Comparison of ENCODE assay signal across 10 mouse cellular contexts in the genomic region with DNA sequence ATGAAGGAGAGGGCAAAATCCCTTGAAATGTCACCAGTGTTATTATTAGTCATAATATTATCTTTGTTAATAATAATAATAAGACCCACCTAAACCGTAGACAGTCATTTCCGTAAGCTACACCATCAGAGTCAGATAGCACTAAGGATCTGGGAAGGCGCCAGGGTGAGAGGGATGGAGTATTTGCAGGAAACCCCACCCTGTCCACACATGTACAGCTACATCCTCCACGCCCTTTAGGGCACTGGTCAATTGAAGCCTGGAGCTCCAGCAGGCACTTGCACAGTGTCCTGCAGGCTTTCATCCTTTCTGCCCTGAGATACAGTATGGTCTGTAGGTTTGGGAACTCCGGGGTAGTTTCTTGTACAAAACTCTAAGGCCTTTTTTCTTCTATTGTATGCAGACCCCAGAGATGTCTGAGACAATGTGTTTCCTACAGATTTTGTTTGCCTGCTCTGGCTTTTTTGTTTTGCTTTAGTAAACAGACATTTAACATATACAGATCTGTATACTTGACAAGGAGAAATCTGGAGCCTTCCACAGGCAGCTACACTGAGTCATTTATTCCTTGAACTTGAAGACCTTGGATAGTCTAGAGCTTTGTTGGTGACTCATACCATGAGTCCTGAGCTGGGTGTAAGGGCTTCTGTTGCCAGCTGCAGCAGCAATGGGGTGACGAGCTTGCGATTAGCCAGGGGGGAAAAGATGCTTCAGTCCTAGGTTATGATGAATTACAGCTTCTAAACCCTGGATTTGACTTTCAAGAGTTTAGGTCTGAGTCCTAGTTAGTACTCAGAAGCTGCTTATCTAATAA.
A peak's percentile ranks its signal among the peaks of the same experiment; 100 is the strongest.
DNase-seq lines count a peak whose midpoint lies in the region; ATAC-seq and TF ChIP-seq lines count a peak whose summit lies in the region.
"Had no signal": no experiment of that assay in that cellular context is flagged by ENCODE, and none has a peak within 500 bp of the region (broad histone marks: within the 10 kb centered on the region; RNA-seq: fewer than 3 reads in every experiment).

No protein-coding gene starts in this region.

- peak; percentile 53 for DNase-seq in kidney, adult 11 months
- DNase-seq in heart, adult 18-20 months, result peak; percentile 70 to 87
- peak; percentile 54 for DNase-seq in kidney, adult 9 months
- DNase-seq in layer of hippocampus, postnatal 14 days (ENCODE audit: low spot score in 2 of 2), result no peak
- no peak for DNase-seq in cerebellum, adult 9-10 months

- H3K4me3 ChIP-seq in kidney, embryonic 16.5 days (ENCODE audit: low read length), result no peak overlapping the region
- H3K4me3 ChIP-seq in small intestine, adult 2 months (ENCODE audit: low read depth, low read length), result no peak overlapping the region
- no peak overlapping the region for H3K4me3 ChIP-seq in midbrain, embryonic 16.5 days (ENCODE audit: low read depth, low read length)
- H3K4me3 ChIP-seq: embryonic facial prominence, embryonic 13.5 days; midbrain, embryonic 12.5 days had no signal

- 80% methylated on average over 7 of the region's 7 CpGs for WGBS in kidney, embryonic 16.5 days
- 64% methylated on average over 7 of the region's 7 CpGs for WGBS in small intestine, adult 2 months
- 92% methylated on average over 7 of the region's 7 CpGs for WGBS in midbrain, embryonic 16.5 days

- no peak for TF ChIP-seq POLR2A in small intestine, adult 2 months (IDR thresholded peaks at IDR 0.05; ENCODE audit: low read depth, low read length)

- no peak for TF ChIP-seq CTCF in small intestine, adult 2 months (IDR thresholded peaks at IDR 0.05; ENCODE audit: extremely low read depth, insufficient read length, insufficient replicate concordance, low read depth, low read length)

- H3K9me3 ChIP-seq in kidney, embryonic 16.5 days (ENCODE audit: low read length), result no peaks in the 10 kb centered on the region
- no peaks in the 10 kb centered on the region for H3K9me3 ChIP-seq in midbrain, embryonic 16.5 days (replicated peaks; ENCODE audit: control insufficient read depth, low read length, poor library complexity, severe bottlenecking)
- H3K9me3 ChIP-seq: embryonic facial prominence, embryonic 13.5 days; midbrain, embryonic 12.5 days had no signal

- ATAC-seq in kidney, embryonic 16.5 days (ENCODE audit: low FRiP score, low TSS enrichment), result no peak; the same call in 1 of the 2 replicates
- no peak for ATAC-seq in midbrain, embryonic 16.5 days

- no peaks in the 10 kb centered on the region for H3K36me3 ChIP-seq in kidney, embryonic 16.5 days (ENCODE audit: insufficient read depth, low read length)
- H3K36me3 ChIP-seq in small intestine, adult 2 months (ENCODE audit: control insufficient read depth, insufficient read depth, low read length), result no peaks in the 10 kb centered on the region
- no peaks in the 10 kb centered on the region for H3K36me3 ChIP-seq in midbrain, embryonic 16.5 days (ENCODE audit: control insufficient read depth, insufficient read depth, low read length)
- H3K36me3 ChIP-seq: embryonic facial prominence, embryonic 13.5 days; midbrain, embryonic 12.5 days had no signal

- no peaks in the 10 kb centered on the region for H3K27me3 ChIP-seq in kidney, embryonic 16.5 days (ENCODE audit: insufficient read depth, low read length)
- no peaks in the 10 kb centered on the region for H3K27me3 ChIP-seq in small intestine, adult 2 months (ENCODE audit: control insufficient read depth, insufficient read depth, low read length)
- H3K27me3 ChIP-seq in midbrain, embryonic 16.5 days (ENCODE audit: control insufficient read depth, insufficient read depth, low read depth, low read length), result no peaks in the 10 kb centered on the region
- H3K27me3 ChIP-seq: embryonic facial prominence, embryonic 13.5 days; midbrain, embryonic 12.5 days had no signal

- H3K4me2 ChIP-seq in kidney, embryonic 16.5 days (replicated peaks; ENCODE audit: low read depth, low read length), result no peak overlapping the region
- H3K4me2 ChIP-seq in midbrain, embryonic 16.5 days (ENCODE audit: low read length), result no peak overlapping the region
- H3K4me2 ChIP-seq: embryonic facial prominence, embryonic 13.5 days; midbrain, embryonic 12.5 days had no signal

- H3K27ac ChIP-seq in kidney, embryonic 16.5 days (ENCODE audit: low read length), result no peak overlapping the region
- H3K27ac ChIP-seq in small intestine, adult 2 months (ENCODE audit: insufficient read depth, low read depth, low read length), result peak overlapping the region; percentile 10; the same call in 1 of the 2 replicates
- H3K27ac ChIP-seq in midbrain, embryonic 16.5 days (ENCODE audit: low read length), result no peak overlapping the region
- H3K27ac ChIP-seq: embryonic facial prominence, embryonic 13.5 days; midbrain, embryonic 12.5 days had no signal

- peaks cover 13% of the 10 kb centered on the region for H3K4me1 ChIP-seq in kidney, embryonic 16.5 days (ENCODE audit: insufficient read depth, low read length)
- H3K4me1 ChIP-seq in small intestine, adult 2 months (ENCODE audit: control insufficient read depth, insufficient read depth, insufficient read length, low read length), result peaks cover 6% of the 10 kb centered on the region; the same call in 1 of the 2 replicates
- no peaks in the 10 kb centered on the region for H3K4me1 ChIP-seq in midbrain, embryonic 16.5 days (ENCODE audit: control insufficient read depth, insufficient read depth, low read length)
- H3K4me1 ChIP-seq: midbrain, embryonic 12.5 days had no signal

- H3K9ac ChIP-seq in kidney, embryonic 16.5 days (replicated peaks; ENCODE audit: low read length), result no peak overlapping the region
- no peak overlapping the region for H3K9ac ChIP-seq in midbrain, embryonic 16.5 days (ENCODE audit: low read depth, low read length)
- H3K9ac ChIP-seq: embryonic facial prominence, embryonic 13.5 days; midbrain, embryonic 12.5 days had no signal

Comparison
In these comparisons a context has a peak if more than half of its experiments do, and no peak if none do; other contexts are left out.
1. DNase-seq: peak in kidney, adult 11 months (single experiment), heart, adult 18-20 months (2 of 2) and kidney, adult 9 months (single experiment); none in layer of hippocampus, postnatal 14 days (0 of 2) and cerebellum, adult 9-10 months (single experiment).